Mouse (Mus musculus) testis, postnatal 14 days (tissue): ENCODE results near the gene Gramd1a.

Experiments
- DNase-seq: peaks from one replicate; pipeline ENCODE4 v3.0.0; 2021; ENCODE audit warnings: low spot score

The Gramd1a gene

GRCm38 (mm10) chr7:31096892-31097564 is 58.7 kb downstream of the Gramd1a start:
- no peak for DNase-seq

GRCm38 (mm10) chr7:31094774-31095501 is 60.8 kb downstream of the Gramd1a start:
- DNase-seq: no peak

GRCm38 (mm10) chr7:31089721-31090120 is 66.0 kb downstream of the Gramd1a start:
- DNase-seq: no peak

- DNase-seq: no peak
Measured at GRCm38 (mm10) chr7:31088206-31088605, 67.5 kb downstream of the Gramd1a start.

DNA sequence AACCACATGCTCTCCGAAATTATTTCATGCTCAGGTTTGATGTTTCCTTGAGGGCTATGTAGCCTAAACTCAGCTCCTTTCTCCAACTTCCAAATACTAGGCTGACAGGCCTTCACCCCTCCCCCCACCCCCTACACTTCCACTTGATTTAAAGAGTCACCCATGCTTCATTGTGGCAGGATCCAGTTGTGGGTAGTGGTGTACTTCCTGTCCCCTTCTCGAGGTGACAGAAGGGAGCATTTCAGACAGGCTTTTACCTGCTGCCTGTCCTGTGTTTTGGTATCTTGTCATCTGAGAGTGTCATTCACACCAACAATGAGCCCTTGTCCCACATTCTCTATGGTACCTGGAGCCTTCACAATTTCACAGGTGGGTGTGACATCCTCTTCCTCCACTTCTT is 68.4 kb downstream of the Gramd1a start:
- DNase-seq: no peak

GRCm38 (mm10) chr7:31086175-31086755 is 69.4 kb downstream of the Gramd1a start:
- no peak for DNase-seq

GRCm38 (mm10) chr7:31085171-31085570 is 70.5 kb downstream of the Gramd1a start:
- no peak for DNase-seq

GRCm38 (mm10) chr7:31084140-31084539 is 71.6 kb downstream of the Gramd1a start:
- no peak for DNase-seq

GRCm38 (mm10) chr7:31082831-31083588 is 72.7 kb downstream of the Gramd1a start:
- peak; percentile 50 for DNase-seq

DNA sequence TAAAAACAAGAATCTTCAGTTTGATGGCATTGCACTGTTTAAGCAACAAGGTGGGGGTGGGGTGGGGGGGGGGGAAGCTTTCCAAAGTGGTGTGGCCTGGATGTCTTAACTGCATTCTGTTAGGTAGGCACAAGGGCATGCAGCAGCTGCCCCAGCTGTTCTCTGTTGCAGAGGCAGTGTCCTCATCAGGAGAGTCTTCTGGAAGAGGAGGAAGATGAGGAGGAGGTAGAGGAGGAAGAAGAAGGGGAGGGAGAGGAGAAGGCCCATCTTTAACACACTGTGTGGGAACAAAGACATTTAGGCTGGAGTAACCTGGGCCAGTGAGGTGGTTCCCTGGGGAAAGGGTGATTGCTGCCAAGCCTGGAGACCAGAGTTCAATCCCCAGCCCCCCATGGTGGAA is 73.6 kb downstream of the Gramd1a start:
- no peak for DNase-seq

GRCm38 (mm10) chr7:31081106-31081505 is 74.6 kb downstream of the Gramd1a start:
- no peak for DNase-seq

GRCm38 (mm10) chr7:31080611-31081010 is 75.1 kb downstream of the Gramd1a start:
- no peak for DNase-seq
